Mouse (Mus musculus): ENCODE measurements at regions not wholly inside any gene's neighbourhood (a gene's known extent, or its start where the extent isn't known, plus 50 kb on each side); places are given as distances from the start of the nearest gene placed in this dataset.

- H3K9me3 ChIP-seq (ENCODE audit: control insufficient read depth, low read length), result no peaks in the 10 kb centered on the region
- no peaks in the 10 kb centered on the region for H3K36me3 ChIP-seq (ENCODE audit: control insufficient read depth, insufficient read depth, low read length)
- TF ChIP-seq EP300 (optimal IDR thresholded peaks at IDR 0.05), result no peak
- TF ChIP-seq CTCF (IDR thresholded peaks at IDR 0.05; ENCODE audit: low read depth), result no peak
- no peak for ATAC-seq (ENCODE audit: low FRiP score, low TSS enrichment)
- no peak for DNase-seq (ENCODE audit: low spot score)
- H3K9ac ChIP-seq (ENCODE audit: low read length), result no peak overlapping the region
- 60% methylated on average over 6 of the region's 6 CpGs for WGBS
- no peaks in the 10 kb centered on the region for H3K27me3 ChIP-seq (ENCODE audit: control insufficient read depth, insufficient read depth, low read length)
- no peak overlapping the region for H3K4me2 ChIP-seq (replicated peaks; ENCODE audit: low read depth)
- 0 out of 2 replicates have a peak, but pooled peaks cover 2% of the 10 kb centered on the region for H3K4me1 ChIP-seq (replicated peaks; ENCODE audit: control insufficient read depth, insufficient read depth)
- no peak overlapping the region for H3K4me3 ChIP-seq (ENCODE audit: low read depth, low read length)
- H3K27ac ChIP-seq (replicated peaks), result no peak overlapping the region
Observed at GRCm38 (mm10) chr12:52636186-52636881, 62.8 kb upstream of the Akap6 start.

GRCm38 (mm10) chr12:52636920-52637319 lies 62.3 kb upstream of the Akap6 start:
- Histone ChIP-seq H3K4me3 (ENCODE audit: low read depth, low read length) (no peak overlapping the region), H3K9ac (ENCODE audit: low read length) (no peak overlapping the region), H3K9me3 (ENCODE audit: control insufficient read depth, low read length) (no peaks in the 10 kb centered on the region), H3K4me2 (replicated peaks; ENCODE audit: low read depth) (no peak overlapping the region), H3K4me1 (replicated peaks; ENCODE audit: control insufficient read depth, insufficient read depth) (0 out of 2 replicates have a peak, but pooled peaks cover 2% of the 10 kb centered on the region), H3K27ac (replicated peaks) (no peak overlapping the region), H3K36me3 (ENCODE audit: control insufficient read depth, insufficient read depth, low read length) (no peaks in the 10 kb centered on the region), H3K27me3 (ENCODE audit: control insufficient read depth, insufficient read depth, low read length) (no peaks in the 10 kb centered on the region)
- ATAC-seq (ENCODE audit: low FRiP score, low TSS enrichment), result no peak
- no peak for TF ChIP-seq CTCF (IDR thresholded peaks at IDR 0.05; ENCODE audit: low read depth)
- TF ChIP-seq EP300 (optimal IDR thresholded peaks at IDR 0.05), result no peak
- 91% methylated on average over 4 of the region's 4 CpGs for WGBS
- no peak for DNase-seq (ENCODE audit: low spot score)

- Histone ChIP-seq H3K27ac (replicated peaks) (peak overlapping the region; percentile 63; the same call in 1 of the 2 replicates), H3K36me3 (ENCODE audit: control insufficient read depth, insufficient read depth, low read length) (no peaks in the 10 kb centered on the region), H3K4me1 (replicated peaks; ENCODE audit: control insufficient read depth, insufficient read depth) (0 out of 2 replicates have a peak, but pooled peaks cover 2% of the 10 kb centered on the region), H3K9me3 (ENCODE audit: control insufficient read depth, low read length) (no peaks in the 10 kb centered on the region), H3K9ac (ENCODE audit: low read length) (no peak overlapping the region), H3K4me2 (replicated peaks; ENCODE audit: low read depth) (no peak overlapping the region), H3K4me3 (ENCODE audit: low read depth, low read length) (no peak overlapping the region), H3K27me3 (ENCODE audit: control insufficient read depth, insufficient read depth, low read length) (no peaks in the 10 kb centered on the region)
- WGBS, result 49% methylated on average over 14 of the region's 14 CpGs
- no peak for TF ChIP-seq EP300 (optimal IDR thresholded peaks at IDR 0.05)
- peak; percentile 72 for TF ChIP-seq CTCF (IDR thresholded peaks at IDR 0.05; ENCODE audit: low read depth)
- DNase-seq (ENCODE audit: low spot score) (peak; percentile 52), ATAC-seq (ENCODE audit: low FRiP score, low TSS enrichment) (peak; percentile 32; the same call in 1 of the 2 replicates)
Observed at GRCm38 (mm10) chr12:52637506-52638249, 61.5 kb upstream of the Akap6 start.

- peak; percentile 49; the same call in 1 of the 2 replicates for ATAC-seq (ENCODE audit: low FRiP score, low TSS enrichment)
- 32% methylated on average over 11 of the region's 11 CpGs for WGBS
- Histone ChIP-seq H3K4me1 (replicated peaks; ENCODE audit: control insufficient read depth, insufficient read depth) (0 out of 2 replicates have a peak, but pooled peaks cover 2% of the 10 kb centered on the region), H3K27me3 (ENCODE audit: control insufficient read depth, insufficient read depth, low read length) (no peaks in the 10 kb centered on the region), H3K4me3 (ENCODE audit: low read depth, low read length) (no peak overlapping the region), H3K27ac (replicated peaks) (peak overlapping the region; percentile 63; the same call in 1 of the 2 replicates), H3K4me2 (replicated peaks; ENCODE audit: low read depth) (no peak overlapping the region), H3K36me3 (ENCODE audit: control insufficient read depth, insufficient read depth, low read length) (no peaks in the 10 kb centered on the region), H3K9ac (ENCODE audit: low read length) (no peak overlapping the region), H3K9me3 (ENCODE audit: control insufficient read depth, low read length) (no peaks in the 10 kb centered on the region)
- TF ChIP-seq EP300 (optimal IDR thresholded peaks at IDR 0.05) (no peak), CTCF (IDR thresholded peaks at IDR 0.05; ENCODE audit: low read depth) (no peak)
- DNase-seq (ENCODE audit: low spot score), result no peak
Observed at GRCm38 (mm10) chr12:52638461-52638860, 60.7 kb upstream of the Akap6 start.

GRCm38 (mm10) chr12:52644059-52644458 lies 55.1 kb upstream of the Akap6 start:
- Histone ChIP-seq H3K9me3 (ENCODE audit: control insufficient read depth, low read length) (no peaks in the 10 kb centered on the region), H3K4me2 (replicated peaks; ENCODE audit: low read depth) (no peak overlapping the region), H3K4me3 (ENCODE audit: low read depth, low read length) (no peak overlapping the region), H3K27me3 (ENCODE audit: control insufficient read depth, insufficient read depth, low read length) (no peaks in the 10 kb centered on the region), H3K4me1 (replicated peaks; ENCODE audit: control insufficient read depth, insufficient read depth) (no peaks in the 10 kb centered on the region), H3K36me3 (ENCODE audit: control insufficient read depth, insufficient read depth, low read length) (no peaks in the 10 kb centered on the region), H3K27ac (replicated peaks) (no peak overlapping the region), H3K9ac (ENCODE audit: low read length) (no peak overlapping the region)
- DNase-seq (ENCODE audit: low spot score) (no peak), ATAC-seq (ENCODE audit: low FRiP score, low TSS enrichment) (no peak)
- WGBS, result 36% methylated on average over 5 of the region's 5 CpGs
- TF ChIP-seq EP300 (optimal IDR thresholded peaks at IDR 0.05), result no peak
- no peak for TF ChIP-seq CTCF (IDR thresholded peaks at IDR 0.05; ENCODE audit: low read depth)

All from stomach, postnatal 0 days (tissue).